Mouse (Mus musculus) liver, postnatal 0 days (tissue): ENCODE data around the gene Ccnl1. TPM values are rescaled to one million over a fixed set of nuclear protein-coding genes. Genes with fewer than 3 reads are reported as not detected.
A peak's percentile ranks its signal among the peaks of the same experiment; 100 is the strongest.

Experiments
- ATAC-seq: fragments of 200-750 bp; cut with Nextera tagmentation; 2 replicates; pipeline ENCODE4 v1.8.0; 2017; ENCODE audit warnings: mild to moderate bottlenecking, moderate library complexity
- DNase-seq: peaks from one replicate; pipeline ENCODE4 v3.0.0-alpha.2; 2016
- H3K27ac ChIP-seq: fragments of 300-500 bp; sonication (generic); 2 replicates; pipeline ENCODE4 v1.5.1; 2014; ENCODE audit warnings: antibody characterized with exemption, moderate library complexity, mild to moderate bottlenecking, low read depth
- H3K27me3 ChIP-seq: fragments of 300-500 bp; sonication (generic); 2 replicates; pipeline ENCODE4 v1.6.1; 2014; ENCODE audit warnings: low read length, control low read depth, mixed read lengths; ENCODE audit not compliant: insufficient read depth
- H3K36me3 ChIP-seq: fragments of 300-500 bp; sonication (generic); replicated peaks from 2 replicates; pipeline ENCODE4 v1.6.1; 2014; ENCODE audit warnings: mild to moderate bottlenecking, control low read depth, low read length, moderate library complexity, mixed read lengths; ENCODE audit not compliant: insufficient read depth
- H3K4me1 ChIP-seq: fragments of 300-500 bp; sonication (generic); 2 replicates; pipeline ENCODE4 v1.6.1; 2014; ENCODE audit warnings: antibody characterized with exemption, mild to moderate bottlenecking, control low read depth; ENCODE audit not compliant: insufficient read depth
- H3K4me2 ChIP-seq: fragments of 300-500 bp; sonication (generic); 2 replicates; pipeline ENCODE4 v1.6.1; 2014; ENCODE audit warnings: low read depth, mild to moderate bottlenecking, low read length, moderate library complexity, mixed read lengths
- H3K4me3 ChIP-seq: fragments of 300-500 bp; sonication (generic); 2 replicates; pipeline ENCODE4 v1.5.1; 2014; ENCODE audit warnings: low read depth, low read length
- H3K9ac ChIP-seq: fragments of 300-500 bp; sonication (generic); replicated peaks from 2 replicates; pipeline ENCODE4 v1.6.1; 2014; ENCODE audit warnings: mild to moderate bottlenecking, moderate library complexity
- H3K9me3 ChIP-seq: fragments of 300-500 bp; sonication (generic); 2 replicates; pipeline ENCODE4 v1.6.1; 2016; ENCODE audit warnings: mild to moderate bottlenecking, control low read depth, low read length, mixed read lengths
- CTCF ChIP-seq: sonication (generic); IDR thresholded peaks from 2 replicates; pipeline ENCODE4 v1.5.1; 2016; ENCODE audit warnings: antibody characterized with exemption, low read depth
- EP300 ChIP-seq: IDR thresholded peaks from 2 replicates; pipeline ENCODE4 v1.6.1; 2016; ENCODE audit warnings: antibody characterized with exemption, low read depth, mild to moderate bottlenecking
- WGBS: fragments of 180-500 bp; shearing (Covaris S2); extraction: QIAGEN DNeasy Blood & Tissue Kit; methylation state at CpG from one replicate; pipeline ENCODE4 v1.1.7; 2014; ENCODE audit not compliant: insufficient replicate concordance; 5-methylcytosine and 5-hydroxymethylcytosine counted together
- polyA plus RNA-seq: library from polyadenylated mRNA; unstranded; fragments of >200 nt; fragmentation: Nextera tagmentation; extraction: Ambion mirVana; gene quantifications from 2 replicates; pipeline ENCODE4 v1.2.1, GENCODE M21; 2015

The Ccnl1 gene
- polyA plus RNA-seq, 1 experiment from 2014 or later: 38.1 TPM

GRCm38 (mm10) chr3:65975317-65975716, 17.3 kb upstream of the Ccnl1 start:
- no peaks in the 10 kb centered on the region for H3K9me3 ChIP-seq
- no peak for ATAC-seq
- H3K4me3 ChIP-seq: peak overlapping the region; percentile 60
- DNase-seq: peak; percentile 53
- H3K27me3 ChIP-seq: no peaks in the 10 kb centered on the region
- no peak for TF ChIP-seq EP300
- TF ChIP-seq CTCF: peak; percentile 17; the same call in 1 of the 2 replicates
- H3K4me1 ChIP-seq: peaks cover 19% of the 10 kb centered on the region
- peak overlapping the region; percentile 64 for H3K4me2 ChIP-seq
- no peaks in the 10 kb centered on the region for H3K36me3 ChIP-seq
- H3K27ac ChIP-seq: peak overlapping the region; percentile 97
- WGBS: 8% methylated on average over 5 of the region's 5 CpGs
- peak overlapping the region; percentile 73 for H3K9ac ChIP-seq

GRCm38 (mm10) chr3:65974232-65975058, 16.4 kb upstream of the Ccnl1 start:
- Histone ChIP-seq H3K4me3 (peak overlapping the region; percentile 60), H3K36me3 (no peaks in the 10 kb centered on the region), H3K27ac (peak overlapping the region; percentile 97), H3K27me3 (no peaks in the 10 kb centered on the region), H3K4me1 (peaks cover 19% of the 10 kb centered on the region), H3K9me3 (no peaks in the 10 kb centered on the region), H3K9ac (peak overlapping the region; percentile 73), H3K4me2 (peak overlapping the region; percentile 64)
- peak; percentile 96 for ATAC-seq
- peak; percentile 99 for DNase-seq
- under 1% methylated on average over 43 of the region's 43 CpGs for WGBS
- no peak for TF ChIP-seq CTCF
- TF ChIP-seq EP300: peak; percentile 3; the same call in 1 of the 2 replicates

GRCm38 (mm10) chr3:65973501-65974231, 15.6 kb upstream of the Ccnl1 start:
- no peaks in the 10 kb centered on the region for H3K9me3 ChIP-seq
- peak overlapping the region; percentile 64 for H3K4me2 ChIP-seq
- peaks cover 19% of the 10 kb centered on the region for H3K4me1 ChIP-seq
- ATAC-seq: no peak
- no peak for TF ChIP-seq CTCF
- TF ChIP-seq EP300: no peak
- 41% methylated on average over 8 of the region's 8 CpGs for WGBS
- DNase-seq: no peak
- peak overlapping the region; percentile 97 for H3K27ac ChIP-seq
- H3K4me3 ChIP-seq: peak overlapping the region; percentile 60
- peak overlapping the region; percentile 73 for H3K9ac ChIP-seq
- no peaks in the 10 kb centered on the region for H3K27me3 ChIP-seq
- no peaks in the 10 kb centered on the region for H3K36me3 ChIP-seq

- no peaks in the 10 kb centered on the region for H3K36me3 ChIP-seq
- no peak overlapping the region for H3K27ac ChIP-seq
- no peaks in the 10 kb centered on the region for H3K27me3 ChIP-seq
- no peaks in the 10 kb centered on the region for H3K9me3 ChIP-seq
- no peak overlapping the region for H3K4me3 ChIP-seq
- no peak overlapping the region for H3K4me2 ChIP-seq
- TF ChIP-seq EP300: no peak
- TF ChIP-seq CTCF: no peak
- no peak for ATAC-seq
- peaks cover 17% of the 10 kb centered on the region for H3K4me1 ChIP-seq
- 78% methylated on average over 3 of the region's 3 CpGs for WGBS
- no peak for DNase-seq
- no peak overlapping the region for H3K9ac ChIP-seq
These were observed 11.1 kb upstream of the Ccnl1 start for GRCm38 (mm10) chr3:65969196-65969595.

- H3K27me3 ChIP-seq: no peaks in the 10 kb centered on the region
- H3K27ac ChIP-seq: no peak overlapping the region
- 87% methylated on average over 1 of the region's 1 CpGs for WGBS
- H3K4me2 ChIP-seq: no peak overlapping the region
- 0 out of 2 replicates have a peak, but pooled peaks have one; percentile 28 for ATAC-seq
- DNase-seq: no peak
- H3K4me3 ChIP-seq: no peak overlapping the region
- H3K36me3 ChIP-seq: no peaks in the 10 kb centered on the region
- H3K4me1 ChIP-seq: peaks cover 24% of the 10 kb centered on the region
- no peaks in the 10 kb centered on the region for H3K9me3 ChIP-seq
- no peak overlapping the region for H3K9ac ChIP-seq
- TF ChIP-seq EP300 (no peak), CTCF (no peak)
These were observed 8.3 kb upstream of the Ccnl1 start for GRCm38 (mm10) chr3:65966360-65966759.

- no peak for DNase-seq
- Histone ChIP-seq H3K9ac (no peak overlapping the region), H3K27ac (peak overlapping the region; percentile 37), H3K9me3 (no peaks in the 10 kb centered on the region), H3K36me3 (no peaks in the 10 kb centered on the region), H3K27me3 (no peaks in the 10 kb centered on the region), H3K4me1 (peaks cover 43% of the 10 kb centered on the region), H3K4me3 (no peak overlapping the region), H3K4me2 (no peak overlapping the region; the same call in 1 of the 2 replicates)
- no peak for ATAC-seq
- TF ChIP-seq EP300: no peak; the same call in 1 of the 2 replicates
- TF ChIP-seq CTCF: no peak
- 40% methylated on average over 4 of the region's 4 CpGs for WGBS
These were observed 4.4 kb upstream of the Ccnl1 start for GRCm38 (mm10) chr3:65962270-65962930.
